Mouse (Mus musculus) stomach, postnatal 0 days (tissue): ENCODE data around the gene Sec23a. TPM values are rescaled to one million over a fixed set of nuclear protein-coding genes. Genes with fewer than 3 reads are reported as not detected.

Source experiments
- ATAC-seq: fragments of 200-750 bp; cut with Nextera tagmentation; 2 replicates; pipeline ENCODE4 v1.8.0; 2017; ENCODE audit not compliant: low FRiP score, low TSS enrichment
- DNase-seq: peaks from one replicate; pipeline ENCODE4 v3.0.0-alpha.2; 2016; ENCODE audit warnings: low spot score
- H3K27ac ChIP-seq: fragments of 300-500 bp; sonication (generic); replicated peaks from 2 replicates; pipeline ENCODE4 v1.5.1; 2014; ENCODE audit warnings: mild to moderate bottlenecking, control low read depth
- H3K27me3 ChIP-seq: fragments of 300-500 bp; sonication (generic); 2 replicates; pipeline ENCODE4 v1.6.1; 2014; ENCODE audit warnings: low read length; ENCODE audit not compliant: control insufficient read depth, insufficient read depth
- H3K36me3 ChIP-seq: fragments of 300-500 bp; sonication (generic); 2 replicates; pipeline ENCODE4 v1.6.1; 2014; ENCODE audit warnings: low read length, mixed read lengths; ENCODE audit not compliant: control insufficient read depth, insufficient read depth
- H3K4me1 ChIP-seq: fragments of 300-500 bp; sonication (generic); replicated peaks from 2 replicates; pipeline ENCODE4 v1.6.1; 2014; ENCODE audit warnings: antibody characterized with exemption; ENCODE audit not compliant: control insufficient read depth, insufficient read depth
- H3K4me2 ChIP-seq: fragments of 300-500 bp; sonication (generic); replicated peaks from 2 replicates; pipeline ENCODE4 v1.6.1; 2014; ENCODE audit warnings: low read depth, mild to moderate bottlenecking, control low read depth, moderate library complexity
- H3K4me3 ChIP-seq: fragments of 300-500 bp; sonication (generic); 2 replicates; pipeline ENCODE4 v1.5.1; 2014; ENCODE audit warnings: low read depth, low read length, control low read depth
- H3K9ac ChIP-seq: fragments of 300-500 bp; sonication (generic); 2 replicates; pipeline ENCODE4 v1.6.1; 2014; ENCODE audit warnings: mild to moderate bottlenecking, low read length, control low read depth, mixed read lengths
- H3K9me3 ChIP-seq: fragments of 300-500 bp; sonication (generic); 2 replicates; pipeline ENCODE4 v1.6.1; 2016; ENCODE audit warnings: low read length; ENCODE audit not compliant: control insufficient read depth
- CTCF ChIP-seq: IDR thresholded peaks from 2 replicates; pipeline ENCODE4 v1.5.1; 2016; ENCODE audit warnings: antibody characterized with exemption, low read depth, mild to moderate bottlenecking, moderate library complexity
- EP300 ChIP-seq: optimal IDR thresholded peaks from 2 replicates; pipeline ENCODE3; 2016; ENCODE audit warnings: antibody characterized with exemption
- whole genome bisulfite sequencing: fragments of 180-500 bp; shearing (Covaris S2); extraction: QIAGEN DNeasy Blood & Tissue Kit; methylation state at CpG from one replicate; pipeline ENCODE4 v1.1.7; 2014; 5-methylcytosine and 5-hydroxymethylcytosine counted together
- polyA plus RNA-seq: library from polyadenylated mRNA; unstranded; fragments of >200 nt; fragmentation: Nextera tagmentation; extraction: Ambion mirVana; gene quantifications from 2 replicates; pipeline ENCODE4 v1.2.1, GENCODE M21; 2015

The Sec23a gene
- polyA plus RNA-seq, 1 experiment from 2014 or later = 33.7 TPM

- Histone ChIP-seq H3K4me2 (no peak overlapping the region), H3K27ac (0 out of 2 replicates have a peak overlapping the region, but pooled peaks have one; percentile 35), H3K9ac (no peak overlapping the region), H3K4me3 (no peak overlapping the region), H3K36me3 (no peaks in the 10 kb centered on the region; the same call in 1 of the 2 replicates), H3K4me1 (0 out of 2 replicates have a peak, but pooled peaks cover 2% of the 10 kb centered on the region), H3K27me3 (no peaks in the 10 kb centered on the region), H3K9me3 (no peaks in the 10 kb centered on the region)
- WGBS = 58% methylated on average over 4 of the region's 4 CpGs
- DNase-seq = no peak
- ATAC-seq = no peak
- TF ChIP-seq EP300 (no peak), CTCF (no peak)
These were observed 43.5 kb upstream of the Sec23a start for GRCm38 (mm10) chr12:59055196-59055850.

- Histone ChIP-seq H3K36me3 (no peaks in the 10 kb centered on the region; the same call in 1 of the 2 replicates), H3K27ac (no peak overlapping the region), H3K4me2 (no peak overlapping the region), H3K9me3 (no peaks in the 10 kb centered on the region), H3K4me1 (no peaks in the 10 kb centered on the region), H3K27me3 (no peaks in the 10 kb centered on the region), H3K9ac (no peak overlapping the region), H3K4me3 (no peak overlapping the region)
- no peak for DNase-seq
- ATAC-seq = no peak
- TF ChIP-seq CTCF = no peak
- TF ChIP-seq EP300 = no peak
These were observed 42.2 kb upstream of the Sec23a start for GRCm38 (mm10) chr12:59053976-59054375.

- Histone ChIP-seq H3K4me2 (no peak overlapping the region), H3K4me1 (no peaks in the 10 kb centered on the region), H3K27ac (no peak overlapping the region), H3K9ac (no peak overlapping the region), H3K36me3 (no peaks in the 10 kb centered on the region; the same call in 1 of the 2 replicates), H3K9me3 (no peaks in the 10 kb centered on the region), H3K4me3 (no peak overlapping the region), H3K27me3 (no peaks in the 10 kb centered on the region)
- DNase-seq (no peak), ATAC-seq (no peak)
- TF ChIP-seq CTCF (no peak), EP300 (no peak)
- WGBS = 88% methylated on average over 5 of the region's 5 CpGs
These were observed 41.3 kb upstream of the Sec23a start for GRCm38 (mm10) chr12:59053166-59053565.

- no peak overlapping the region for H3K27ac ChIP-seq
- no peaks in the 10 kb centered on the region for H3K4me1 ChIP-seq
- no peaks in the 10 kb centered on the region for H3K27me3 ChIP-seq
- H3K9ac ChIP-seq = no peak overlapping the region
- H3K9me3 ChIP-seq = no peaks in the 10 kb centered on the region
- TF ChIP-seq EP300 (no peak), CTCF (no peak)
- H3K4me3 ChIP-seq = no peak overlapping the region
- no peak overlapping the region for H3K4me2 ChIP-seq
- DNase-seq (no peak), ATAC-seq (no peak)
- no peaks in the 10 kb centered on the region; the same call in 1 of the 2 replicates for H3K36me3 ChIP-seq
- 89% methylated on average over 3 of the region's 3 CpGs for WGBS
These were observed 40.7 kb upstream of the Sec23a start for GRCm38 (mm10) chr12:59052470-59052869.

- no peak for TF ChIP-seq EP300
- TF ChIP-seq CTCF = no peak
- no peak overlapping the region for H3K4me2 ChIP-seq
- no peak for DNase-seq
- peak overlapping the region; percentile 93 for H3K27ac ChIP-seq
- no peaks in the 10 kb centered on the region for H3K9me3 ChIP-seq
- H3K4me1 ChIP-seq = no peaks in the 10 kb centered on the region
- no peaks in the 10 kb centered on the region for H3K27me3 ChIP-seq
- no peak overlapping the region for H3K4me3 ChIP-seq
- peak; percentile 33; the same call in 1 of the 2 replicates for ATAC-seq
- WGBS = 39% methylated on average over 7 of the region's 7 CpGs
- H3K9ac ChIP-seq = no peak overlapping the region
- peaks cover 5% of the 10 kb centered on the region; the same call in 1 of the 2 replicates for H3K36me3 ChIP-seq
These were observed 29.0 kb upstream of the Sec23a start for GRCm38 (mm10) chr12:59040851-59041250.
